ENCODE assay signal across 8 mouse cellular contexts in the genomic region with DNA sequence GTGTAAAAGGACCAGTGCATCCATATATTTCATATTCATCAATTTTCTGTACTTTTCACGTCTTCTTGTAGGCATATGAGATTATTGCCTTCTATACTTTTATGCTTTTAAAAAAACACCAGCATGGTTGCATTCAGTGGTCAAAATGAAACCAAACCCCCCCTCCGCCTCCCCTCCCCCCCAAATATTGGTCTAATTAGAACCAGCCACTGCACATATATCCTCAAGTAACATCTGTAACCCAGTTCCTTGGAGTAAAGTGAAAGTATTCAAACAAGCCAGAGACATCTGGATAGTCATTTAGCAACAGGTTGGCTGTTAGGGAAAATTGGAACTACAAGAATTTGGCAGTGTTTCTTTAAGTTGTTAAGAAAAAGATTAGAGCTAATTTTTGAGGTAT. TPM values are rescaled to one million over a fixed set of nuclear protein-coding genes. Genes with fewer than 3 reads are reported as not detected.
DNase-seq lines count a peak whose midpoint lies in the region; ATAC-seq and TF ChIP-seq lines count a peak whose summit lies in the region.

No protein-coding gene starts in this region.

- 69% methylated on average over 2 of the region's 2 CpGs for WGBS in heart, embryonic 12.5 days
- WGBS in forebrain, postnatal 0 days: 52% methylated on average over 2 of the region's 2 CpGs
- 54% methylated on average over 2 of the region's 2 CpGs for WGBS in liver, embryonic 16.5 days (ENCODE audit: insufficient replicate concordance)

- TF ChIP-seq CTCF in G1E (IDR thresholded peaks at IDR 0.05; ENCODE audit: low read depth, low read length): no peak
- TF ChIP-seq CTCF in forebrain, postnatal 0 days (IDR thresholded peaks at IDR 0.05; ENCODE audit: low read depth): no peak

- H3K4me3 ChIP-seq in heart, embryonic 12.5 days: peak overlapping the region; percentile 72
- peak overlapping the region; percentile 89 for H3K4me3 ChIP-seq in G1E (ENCODE audit: low read depth, low read length)
- no peak overlapping the region for H3K4me3 ChIP-seq in forebrain, postnatal 0 days (ENCODE audit: low read depth, low read length)
- peak overlapping the region; percentile 100 for H3K4me3 ChIP-seq in liver, embryonic 16.5 days (ENCODE audit: low read depth, low read length)

- H3K4me1 ChIP-seq in heart, embryonic 12.5 days (replicated peaks): peaks cover 7% of the 10 kb centered on the region; the same call in 1 of the 2 replicates
- peaks cover 10% of the 10 kb centered on the region for H3K4me1 ChIP-seq in G1E (ENCODE audit: insufficient read depth, low read depth, low read length)
- peaks cover 7% of the 10 kb centered on the region; the same call in 1 of the 2 replicates for H3K4me1 ChIP-seq in forebrain, postnatal 0 days (ENCODE audit: insufficient read depth)
- peaks cover 11% of the 10 kb centered on the region for H3K4me1 ChIP-seq in liver, embryonic 16.5 days (ENCODE audit: control insufficient read depth, low read depth, low read length)

- no peak for DNase-seq in heart, postnatal 14 days
- peak; percentile 9 for DNase-seq in G1E (ENCODE audit: low spot score)
- no peak for DNase-seq in forebrain, postnatal 0 days
- DNase-seq in thymus, postnatal 14 days: no peak
- no peak for DNase-seq in cerebellum, postnatal 4 days (ENCODE audit: low spot score in 2 of 2)
- DNase-seq in adrenal gland, adult 8-10 months: no peak

- intact Hi-C loops in heart, postnatal 14 days (cut with DNase I): no loop called here

- ATAC-seq in heart, embryonic 12.5 days (ENCODE audit: insufficient number of reproducible peaks, low FRiP score): no peak
- no peak for ATAC-seq in G1E (ENCODE audit: extremely low read depth, insufficient number of reproducible peaks, low FRiP score, poor library complexity, severe bottlenecking)
- no peak for ATAC-seq in forebrain, postnatal 0 days
- no peak for ATAC-seq in liver, embryonic 16.5 days (ENCODE audit: low read depth)

- peaks cover 9% of the 10 kb centered on the region for H3K27me3 ChIP-seq in heart, embryonic 12.5 days (replicated peaks)
- no peaks in the 10 kb centered on the region for H3K27me3 ChIP-seq in G1E (ENCODE audit: insufficient read depth, low read length)
- no peaks in the 10 kb centered on the region; the same call in 1 of the 2 replicates for H3K27me3 ChIP-seq in forebrain, postnatal 0 days (ENCODE audit: insufficient read depth, low read length)
- peaks cover 7% of the 10 kb centered on the region; the same call in 1 of the 2 replicates for H3K27me3 ChIP-seq in liver, embryonic 16.5 days (ENCODE audit: control insufficient read depth, insufficient read depth, low read depth, low read length)

- no peak overlapping the region for H3K27ac ChIP-seq in heart, embryonic 12.5 days (ENCODE audit: poor library complexity, severe bottlenecking)
- 0 out of 2 replicates have a peak overlapping the region, but pooled peaks have one; percentile 89 for H3K27ac ChIP-seq in forebrain, postnatal 0 days (ENCODE audit: low read depth, low read length)
- peak overlapping the region; percentile 94 for H3K27ac ChIP-seq in liver, embryonic 16.5 days (ENCODE audit: low read length)

- H3K9me3 ChIP-seq in heart, embryonic 12.5 days (replicated peaks): no peaks in the 10 kb centered on the region
- no peaks in the 10 kb centered on the region for H3K9me3 ChIP-seq in G1E (replicated peaks)
- H3K9me3 ChIP-seq in forebrain, postnatal 0 days (ENCODE audit: low read length): no peaks in the 10 kb centered on the region
- H3K9me3 ChIP-seq in liver, embryonic 16.5 days (replicated peaks; ENCODE audit: control insufficient read depth, low read length): no peaks in the 10 kb centered on the region

- H3K4me2 ChIP-seq in heart, embryonic 12.5 days: peak overlapping the region; percentile 96; the same call in 1 of the 2 replicates
- peak overlapping the region; percentile 97 for H3K4me2 ChIP-seq in forebrain, postnatal 0 days (ENCODE audit: low read depth)
- H3K4me2 ChIP-seq in liver, embryonic 16.5 days (ENCODE audit: low read depth, low read length): peak overlapping the region; percentile 86

- peak overlapping the region; percentile 94; the same call in 1 of the 2 replicates for H3K9ac ChIP-seq in heart, embryonic 12.5 days
- H3K9ac ChIP-seq in forebrain, postnatal 0 days: no peak overlapping the region
- H3K9ac ChIP-seq in liver, embryonic 16.5 days (ENCODE audit: low read depth, low read length): peak overlapping the region; percentile 92

- no peaks in the 10 kb centered on the region for H3K36me3 ChIP-seq in heart, embryonic 12.5 days
- no peaks in the 10 kb centered on the region for H3K36me3 ChIP-seq in G1E (replicated peaks)
- no peaks in the 10 kb centered on the region for H3K36me3 ChIP-seq in forebrain, postnatal 0 days (ENCODE audit: insufficient read depth)
- H3K36me3 ChIP-seq in liver, embryonic 16.5 days (ENCODE audit: control insufficient read depth, insufficient read depth): no peaks in the 10 kb centered on the region

RNA-seq across cellular contexts. Expression of gene Cdkn2c, which starts 0.5 kb away (rescaled TPM):
- polyA plus RNA-seq in heart, embryonic 12.5 days (2016; fragmentation: Nextera tagmentation; extraction: Ambion mirVana): 11.6 and 13.2 TPM in 2 replicates
- 10 to 100 TPM; 19.5 to 23.6 TPM for total RNA-seq in heart, postnatal 14 days (2021)
- 31.2 and 38.8 TPM in 2 replicates for total RNA-seq in G1E (2014; fragmentation: Nextera tagmentation)
- total RNA-seq in G1E (2017): 86.7 and 90.7 TPM in 2 replicates
- polyA plus RNA-seq in G1E (2012): 53.6 and 59.0 TPM in 2 replicates
- total RNA-seq in forebrain, postnatal 0 days (2014; rRNA removed): 10.8 and 13.4 TPM in 2 replicates
- polyA plus RNA-seq in forebrain, postnatal 0 days (2015; fragmentation: Nextera tagmentation; extraction: Ambion mirVana): 5.6 and 6.4 TPM in 2 replicates
- polyA plus RNA-seq in liver, embryonic 16.5 days (2015; fragmentation: Nextera tagmentation; extraction: Ambion mirVana): 11.3 and 11.5 TPM in 2 replicates
- total RNA-seq in adrenal gland, adult 8-10 months (2022): 10 to 100 TPM; 68.5 to 77.8 (median 72.5) TPM

RNA-seq across cellular contexts. Expression of gene Faf1, which starts 8.9 kb away (rescaled TPM):
- polyA plus RNA-seq in heart, embryonic 12.5 days (2016; fragmentation: Nextera tagmentation; extraction: Ambion mirVana): 29.2 and 31.5 TPM in 2 replicates
- 10 to 100 TPM; 29.8 to 30.6 TPM for total RNA-seq in heart, postnatal 14 days (2021)
- total RNA-seq in G1E (2014; fragmentation: Nextera tagmentation): 66.9 and 71.9 TPM in 2 replicates
- total RNA-seq in G1E (2017): 65.0 and 65.8 TPM in 2 replicates
- polyA plus RNA-seq in G1E (2012): 7.1 and 9.5 TPM in 2 replicates
- 54.2 and 55.2 TPM in 2 replicates for total RNA-seq in forebrain, postnatal 0 days (2014; rRNA removed)
- 28.0 and 33.3 TPM in 2 replicates for polyA plus RNA-seq in forebrain, postnatal 0 days (2015; fragmentation: Nextera tagmentation; extraction: Ambion mirVana)
- polyA plus RNA-seq in liver, embryonic 16.5 days (2015; fragmentation: Nextera tagmentation; extraction: Ambion mirVana): 11.1 and 11.3 TPM in 2 replicates
- 10 to 100 TPM; 25.7 to 32.5 (median 31.0) TPM for total RNA-seq in adrenal gland, adult 8-10 months (2022)
